Mouse (Mus musculus): ENCODE results near the gene Mon1a. TPM values are rescaled to one million over a fixed set of nuclear protein-coding genes. Genes with fewer than 3 reads are reported as not detected.
A peak's percentile ranks its signal among the peaks of the same experiment; 100 is the strongest.

Gene Mon1a
- total RNA-seq, 2 experiments from 2014 or later: 26.9 to 27.6 TPM

- Histone ChIP-seq H3K27ac (no peak overlapping the region), H3K4me3 (no peak overlapping the region)
- no peak for TF ChIP-seq CTCF (conservative IDR thresholded peaks at IDR 0.05)
- no peak for DNase-seq (ENCODE audit: low spot score in 2 of 2)
Measured at GRCm38 (mm10) chr9:107898563-107898962, 10.6 kb downstream of the Mon1a start.

GRCm38 (mm10) chr9:107899855-107900254 is 11.9 kb downstream of the Mon1a start:
- H3K27ac ChIP-seq: no peak overlapping the region
- no peak overlapping the region for H3K4me3 ChIP-seq
- no peak for DNase-seq (ENCODE audit: low spot score in 2 of 2)
- TF ChIP-seq CTCF (conservative IDR thresholded peaks at IDR 0.05): no peak

- peak overlapping the region; percentile 49 for H3K4me3 ChIP-seq
- peak; percentile 84 for TF ChIP-seq CTCF (conservative IDR thresholded peaks at IDR 0.05)
- peak; percentile 85 for DNase-seq (ENCODE audit: low spot score in 2 of 2)
- peak overlapping the region; percentile 54 for H3K27ac ChIP-seq
Measured at GRCm38 (mm10) chr9:107900840-107901626, 13.1 kb downstream of the Mon1a start.

- no peak; the same call in 1 of the 2 replicates for TF ChIP-seq CTCF (conservative IDR thresholded peaks at IDR 0.05)
- H3K27ac ChIP-seq: no peak overlapping the region
- no peak for DNase-seq (ENCODE audit: low spot score in 2 of 2)
- H3K4me3 ChIP-seq: peak overlapping the region; percentile 49
Measured at GRCm38 (mm10) chr9:107901627-107901914, 13.6 kb downstream of the Mon1a start.

GRCm38 (mm10) chr9:107904726-107905125 is 16.8 kb downstream of the Mon1a start:
- peak; percentile 88 to 95 for DNase-seq (ENCODE audit: low spot score in 2 of 2)
- Histone ChIP-seq H3K4me3 (no peak overlapping the region; the same call in 1 of the 2 replicates), H3K27ac (0 out of 2 replicates have a peak overlapping the region, but pooled peaks have one; percentile 25)
- peak; percentile 97 for TF ChIP-seq CTCF (conservative IDR thresholded peaks at IDR 0.05)

GRCm38 (mm10) chr9:107906252-107906966 is 18.5 kb downstream of the Mon1a start, which contains the start of gene Mst1r:
Gene Mst1r, plus strand, starts transcription at chr9:107906873.
- Histone ChIP-seq H3K4me3 (peak within 1 kb of the TSS; percentile 20; the same call in 1 of the 2 replicates), H3K27ac (no peak within 1 kb of the TSS)
- no peak for DNase-seq (ENCODE audit: low spot score in 2 of 2)
- TF ChIP-seq CTCF (conservative IDR thresholded peaks at IDR 0.05): no peak

GRCm38 (mm10) chr9:107906967-107907800 is 19.2 kb downstream of the Mon1a start:
- TF ChIP-seq CTCF (conservative IDR thresholded peaks at IDR 0.05): no peak
- H3K4me3 ChIP-seq: peak overlapping the region; percentile 20; the same call in 1 of the 2 replicates

GRCm38 (mm10) chr9:107907801-107908120 is 19.8 kb downstream of the Mon1a start:
- Histone ChIP-seq H3K4me3 (no peak overlapping the region), H3K27ac (no peak overlapping the region)
- DNase-seq (ENCODE audit: low spot score in 2 of 2): no peak
- TF ChIP-seq CTCF (conservative IDR thresholded peaks at IDR 0.05): no peak

More at GRCm38 (mm10) chr9:107906967-107907800, 19.2 kb downstream of the Mon1a start:
- H3K27ac ChIP-seq: no peak overlapping the region
- DNase-seq (ENCODE audit: low spot score in 2 of 2): no peak

- no peak overlapping the region for H3K4me3 ChIP-seq
- no peak for TF ChIP-seq CTCF (conservative IDR thresholded peaks at IDR 0.05)
- H3K27ac ChIP-seq: no peak overlapping the region
- DNase-seq (ENCODE audit: low spot score in 2 of 2): no peak
Measured at GRCm38 (mm10) chr9:107908410-107909158, 20.6 kb downstream of the Mon1a start.

GRCm38 (mm10) chr9:107910025-107910769 is 22.2 kb downstream of the Mon1a start:
- TF ChIP-seq CTCF (conservative IDR thresholded peaks at IDR 0.05): no peak
- no peak overlapping the region for H3K4me3 ChIP-seq

GRCm38 (mm10) chr9:107914764-107915420 is 26.9 kb downstream of the Mon1a start:
- no peak for TF ChIP-seq CTCF (conservative IDR thresholded peaks at IDR 0.05)
- no peak overlapping the region for H3K4me3 ChIP-seq
- DNase-seq (ENCODE audit: low spot score in 2 of 2): no peak
- H3K27ac ChIP-seq: no peak overlapping the region

More at GRCm38 (mm10) chr9:107910025-107910769, 22.2 kb downstream of the Mon1a start:
- H3K27ac ChIP-seq: no peak overlapping the region
- DNase-seq (ENCODE audit: low spot score in 2 of 2): no peak

All from layer of hippocampus, adult 2 months (tissue).